Mouse (Mus musculus) ES-Bruce4 (cell line): ENCODE measurements around the gene Rbpj.

Source experiments
- CTCF ChIP-seq: IDR thresholded peaks from one replicate; pipeline ENCODE4 v1.8.1; 2011; ENCODE audit warnings: low read depth, low read length
- POLR2A ChIP-seq: IDR thresholded peaks from one replicate; pipeline ENCODE4 v1.8.1; 2011; ENCODE audit warnings: low read length; ENCODE audit not compliant: insufficient read depth

GRCm38 (mm10) chr5:53526070-53526430 lies 60.1 kb downstream of the Rbpj start:
- TF ChIP-seq POLR2A (no peak), CTCF (no peak)
